Mouse (Mus musculus): ENCODE data around the gene Dgkg.

Gene Dgkg

GRCm38 (mm10) chr16:22438441-22439373 is 218.3 kb downstream of the Dgkg start:
- DNase-seq (ENCODE audit: low spot score in 2 of 2), result peak; percentile 74 to 82

GRCm38 (mm10) chr16:22436106-22436505 is 220.9 kb downstream of the Dgkg start:
- no peak for DNase-seq (ENCODE audit: low spot score in 2 of 2)

GRCm38 (mm10) chr16:22434530-22434929 is 222.5 kb downstream of the Dgkg start:
- peak in 1 of 2 experiments; percentile 34 for DNase-seq (ENCODE audit: low spot score in 2 of 2)

GRCm38 (mm10) chr16:22433944-22434343 is 223.1 kb downstream of the Dgkg start:
- no peak for DNase-seq (ENCODE audit: low spot score in 2 of 2)

- no peak for DNase-seq (ENCODE audit: low spot score in 2 of 2)
Measured at GRCm38 (mm10) chr16:22431773-22432172, 225.2 kb downstream of the Dgkg start.

GRCm38 (mm10) chr16:22431335-22431734 is 225.7 kb downstream of the Dgkg start:
- no peak for DNase-seq (ENCODE audit: low spot score in 2 of 2)

GRCm38 (mm10) chr16:22430211-22430951 is 226.6 kb downstream of the Dgkg start:
- peak; percentile 74 for DNase-seq (ENCODE audit: low spot score in 2 of 2)

- no peak for DNase-seq (ENCODE audit: low spot score in 2 of 2)
Measured at GRCm38 (mm10) chr16:22429377-22429776, 227.6 kb downstream of the Dgkg start.

- peak; percentile 67 to 81 for DNase-seq (ENCODE audit: low spot score in 2 of 2)
Measured at GRCm38 (mm10) chr16:22428853-22429341, 228.1 kb downstream of the Dgkg start.

- DNase-seq (ENCODE audit: low spot score in 2 of 2), result no peak
Measured at GRCm38 (mm10) chr16:22426866-22427265, 230.2 kb downstream of the Dgkg start.

GRCm38 (mm10) chr16:22422256-22422655 is 234.8 kb downstream of the Dgkg start:
- no peak for DNase-seq (ENCODE audit: low spot score in 2 of 2)
